Mouse (Mus musculus) liver, embryonic 14.5 days (tissue): ENCODE measurements around the gene Clec12a.

Source experiments
- CTCF ChIP-seq: IDR thresholded peaks from 2 replicates; pipeline ENCODE4 v1.5.1; 2016; ENCODE audit warnings: antibody characterized with exemption, low read depth, control low read depth
- EP300 ChIP-seq: IDR thresholded peaks from 2 replicates; pipeline ENCODE4 v1.6.1; 2016; ENCODE audit warnings: antibody characterized with exemption, low read depth

DNA sequence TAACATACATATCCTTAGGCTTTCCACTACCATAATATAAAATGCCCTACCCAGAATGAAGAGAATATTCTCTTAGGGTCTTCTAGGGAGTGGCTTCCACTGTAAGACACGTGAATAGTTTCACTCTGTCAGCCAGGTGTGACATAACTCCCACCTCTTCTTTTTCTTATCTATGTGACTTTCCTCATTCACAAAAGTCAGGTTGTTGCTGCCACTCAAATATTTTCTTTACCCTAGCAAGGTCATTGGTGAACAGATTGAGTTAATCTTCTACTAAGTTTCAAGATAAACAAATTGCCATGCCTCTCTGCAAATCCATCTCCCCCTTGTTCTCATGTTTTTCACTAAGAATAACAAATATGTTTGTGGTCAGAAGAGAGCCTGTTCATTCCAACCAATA, 39.2 kb downstream of the Clec12a start:
- TF ChIP-seq CTCF (no peak), EP300 (no peak)
